Mouse (Mus musculus): ENCODE measurements around the gene Slamf9. TPM values are rescaled to one million over a fixed set of nuclear protein-coding genes. Genes with fewer than 3 reads are reported as not detected.

Slamf9 gene
- polyA plus RNA-seq, 1 experiment from 2014 or later = 0.27 TPM

GRCm38 (mm10) chr1:172523699-172524101, 48.5 kb downstream of the Slamf9 start:
- Histone ChIP-seq H3K4me2 (replicated peaks) (no peak overlapping the region), H3K4me3 (no peak overlapping the region), H3K9me3 (replicated peaks) (no peaks in the 10 kb centered on the region), H3K4me1 (peaks cover 19% of the 10 kb centered on the region), H3K27ac (no peak overlapping the region), H3K27me3 (0 out of 2 replicates have a peak, but pooled peaks cover 4% of the 10 kb centered on the region), H3K36me3 (no peaks in the 10 kb centered on the region), H3K9ac (no peak overlapping the region)
- WGBS = 66% methylated on average over 12 of the region's 12 CpGs
- ATAC-seq (ENCODE audit: low FRiP score) = no peak

GRCm38 (mm10) chr1:172525027-172525764, 50.0 kb downstream of the Slamf9 start:
- peak overlapping the region; percentile 19; the same call in 1 of the 2 replicates for H3K4me2 ChIP-seq (replicated peaks)
- 0 out of 2 replicates have a peak overlapping the region, but pooled peaks have one; percentile 18 for H3K27ac ChIP-seq

GRCm38 (mm10) chr1:172525971-172526370, 50.8 kb downstream of the Slamf9 start:
- Histone ChIP-seq H3K9me3 (replicated peaks) (no peaks in the 10 kb centered on the region), H3K36me3 (no peaks in the 10 kb centered on the region), H3K27me3 (0 out of 2 replicates have a peak, but pooled peaks cover 4% of the 10 kb centered on the region), H3K4me2 (replicated peaks) (no peak overlapping the region), H3K4me3 (no peak overlapping the region), H3K9ac (no peak overlapping the region), H3K27ac (no peak overlapping the region), H3K4me1 (peaks cover 16% of the 10 kb centered on the region)
- 71% methylated on average over 7 of the region's 7 CpGs for WGBS
- ATAC-seq (ENCODE audit: low FRiP score) = no peak

More at GRCm38 (mm10) chr1:172525027-172525764, 50.0 kb downstream of the Slamf9 start:
- ATAC-seq (ENCODE audit: low FRiP score) = no peak
- H3K4me1 ChIP-seq = peaks cover 19% of the 10 kb centered on the region
- H3K36me3 ChIP-seq = no peaks in the 10 kb centered on the region
- 0 out of 2 replicates have a peak, but pooled peaks cover 4% of the 10 kb centered on the region for H3K27me3 ChIP-seq
- WGBS = 40% methylated on average over 15 of the region's 15 CpGs
- H3K4me3 ChIP-seq = no peak overlapping the region
- no peaks in the 10 kb centered on the region for H3K9me3 ChIP-seq (replicated peaks)
- H3K9ac ChIP-seq = no peak overlapping the region

GRCm38 (mm10) chr1:172526380-172527081, 51.4 kb downstream of the Slamf9 start:
- Histone ChIP-seq H3K27me3 (0 out of 2 replicates have a peak, but pooled peaks cover 4% of the 10 kb centered on the region), H3K9me3 (replicated peaks) (no peaks in the 10 kb centered on the region), H3K36me3 (no peaks in the 10 kb centered on the region), H3K4me3 (no peak overlapping the region), H3K4me1 (peaks cover 12% of the 10 kb centered on the region), H3K9ac (no peak overlapping the region), H3K27ac (no peak overlapping the region), H3K4me2 (replicated peaks) (no peak overlapping the region)
- 79% methylated on average over 23 of the region's 23 CpGs for WGBS
- no peak for ATAC-seq (ENCODE audit: low FRiP score)

GRCm38 (mm10) chr1:172527431-172527830, 52.3 kb downstream of the Slamf9 start:
- H3K36me3 ChIP-seq = no peaks in the 10 kb centered on the region
- H3K4me3 ChIP-seq = no peak overlapping the region
- peaks cover 18% of the 10 kb centered on the region for H3K4me1 ChIP-seq
- no peaks in the 10 kb centered on the region for H3K9me3 ChIP-seq (replicated peaks)
- H3K4me2 ChIP-seq (replicated peaks) = no peak overlapping the region
- no peak overlapping the region for H3K9ac ChIP-seq
- 94% methylated on average over 10 of the region's 10 CpGs for WGBS
- ATAC-seq (ENCODE audit: low FRiP score) = no peak
- no peak overlapping the region for H3K27ac ChIP-seq
- H3K27me3 ChIP-seq = peaks cover 7% of the 10 kb centered on the region; the same call in 1 of the 2 replicates

Other genes with a start within 250 kb of the Slamf9 start
- gene Atp1a4, start 216.9 kb upstream of the Slamf9 start, polyA plus RNA-seq (2016; fragmentation: Nextera tagmentation; extraction: Ambion mirVana) = not detected in 2 replicates
- 147 and 159 TPM in 2 replicates for gene Igsf8, start 213.7 kb upstream of the Slamf9 start, polyA plus RNA-seq (2016; fragmentation: Nextera tagmentation; extraction: Ambion mirVana)
- 13.7 and 16.1 TPM in 2 replicates for gene Atp1a2, start 177.3 kb upstream of the Slamf9 start, polyA plus RNA-seq (2016; fragmentation: Nextera tagmentation; extraction: Ambion mirVana)
- gene Kcnj9, start 146.0 kb upstream of the Slamf9 start, polyA plus RNA-seq (2016; fragmentation: Nextera tagmentation; extraction: Ambion mirVana) = 1.2 and 2.0 TPM in 2 replicates
- 0.53 and 0.83 TPM in 2 replicates for gene Kcnj10, start 134.1 kb upstream of the Slamf9 start, polyA plus RNA-seq (2016; fragmentation: Nextera tagmentation; extraction: Ambion mirVana)
- gene Pigm, start 98.8 kb upstream of the Slamf9 start, polyA plus RNA-seq (2016; fragmentation: Nextera tagmentation; extraction: Ambion mirVana) = 9.4 and 9.8 TPM in 2 replicates
- gene Igsf9, start 6.4 kb downstream of the Slamf9 start, polyA plus RNA-seq (2016; fragmentation: Nextera tagmentation; extraction: Ambion mirVana) = 69.9 and 82.2 TPM in 2 replicates
- gene Tagln2, start 24.7 kb downstream of the Slamf9 start, polyA plus RNA-seq (2016; fragmentation: Nextera tagmentation; extraction: Ambion mirVana) = 53.2 and 64.5 TPM in 2 replicates
- gene Cfap45, start 45.4 kb downstream of the Slamf9 start, polyA plus RNA-seq (2016; fragmentation: Nextera tagmentation; extraction: Ambion mirVana) = 3.3 and 4.4 TPM in 2 replicates
- 0.41 TPM in 1 of 2 replicates, not detected in the other for gene Vsig8, start 80.6 kb downstream of the Slamf9 start, polyA plus RNA-seq (2016; fragmentation: Nextera tagmentation; extraction: Ambion mirVana)
- gene Slamf8, start 115.2 kb downstream of the Slamf9 start, polyA plus RNA-seq (2016; fragmentation: Nextera tagmentation; extraction: Ambion mirVana) = not detected in 2 replicates
- gene Fcrl6, start 127.2 kb downstream of the Slamf9 start, polyA plus RNA-seq (2016; fragmentation: Nextera tagmentation; extraction: Ambion mirVana) = 0.34 TPM in 1 of 2 replicates, not detected in the other
- gene Dusp23, start 157.6 kb downstream of the Slamf9 start, polyA plus RNA-seq (2016; fragmentation: Nextera tagmentation; extraction: Ambion mirVana) = 7.9 and 8.6 TPM in 2 replicates
- not detected in 2 replicates for gene Crp, start 222.7 kb downstream of the Slamf9 start, polyA plus RNA-seq (2016; fragmentation: Nextera tagmentation; extraction: Ambion mirVana)